8 mouse cellular contexts compared by ENCODE assay signal in the genomic region with DNA sequence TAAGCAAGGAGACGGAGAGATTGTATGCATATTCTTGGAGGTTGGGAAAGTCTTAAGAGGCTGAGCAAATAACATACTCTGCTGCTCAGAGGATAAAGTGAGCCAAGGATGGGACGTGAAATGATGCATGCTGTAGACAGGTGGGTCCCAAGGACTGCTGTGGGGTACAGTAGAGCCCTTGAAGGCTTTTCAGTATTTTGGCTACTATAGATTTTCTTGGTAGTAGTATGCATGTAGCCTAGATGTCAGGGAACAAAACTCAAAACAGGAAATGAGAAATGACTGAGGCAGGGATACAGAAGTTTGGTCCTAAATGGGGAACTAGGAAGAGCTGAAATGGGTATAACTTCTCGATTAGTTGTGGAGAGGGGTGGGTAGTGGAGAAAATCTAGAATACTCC. TPM values are rescaled to one million over a fixed set of nuclear protein-coding genes. Genes with fewer than 3 reads are reported as not detected.
DNase-seq lines count a peak whose midpoint lies in the region; ATAC-seq and TF ChIP-seq lines count a peak whose summit lies in the region.

No protein-coding gene starts in this region.

- TF ChIP-seq CTCF in embryonic fibroblast, embryonic 13.5 days (IDR thresholded peaks at IDR 0.05; ENCODE audit: borderline replicate concordance, insufficient read depth, low read length) = no peak

- H3K27me3 ChIP-seq in lung, embryonic 15.5 days = no peaks in the 10 kb centered on the region
- no peaks in the 10 kb centered on the region for H3K27me3 ChIP-seq in limb, embryonic 13.5 days
- H3K27me3 ChIP-seq in neural tube, embryonic 15.5 days (replicated peaks) = no peaks in the 10 kb centered on the region

- no peak for TF ChIP-seq POLR2A in embryonic fibroblast, embryonic 13.5 days (IDR thresholded peaks at IDR 0.05; ENCODE audit: low read depth, low read length)

- H3K9ac ChIP-seq in lung, embryonic 15.5 days = no peak overlapping the region
- peak overlapping the region; percentile 96 for H3K9ac ChIP-seq in limb, embryonic 13.5 days
- 0 out of 2 replicates have a peak overlapping the region, but pooled peaks have one; percentile 5 for H3K9ac ChIP-seq in neural tube, embryonic 15.5 days (replicated peaks)

- peak overlapping the region; percentile 71 for H3K4me2 ChIP-seq in lung, embryonic 15.5 days
- peak overlapping the region; percentile 81 for H3K4me2 ChIP-seq in limb, embryonic 13.5 days (replicated peaks)
- peak overlapping the region; percentile 76 for H3K4me2 ChIP-seq in neural tube, embryonic 15.5 days

- 26% methylated on average over 3 of the region's 3 CpGs for whole genome bisulfite sequencing in lung, embryonic 15.5 days
- 49% methylated on average over 3 of the region's 3 CpGs for WGBS in limb, embryonic 13.5 days
- WGBS in neural tube, embryonic 15.5 days = 62% methylated on average over 3 of the region's 3 CpGs

- DNase-seq in lung, postnatal 14 days = no peak
- no peak for DNase-seq in adrenal gland, postnatal 25 days
- no peak for DNase-seq in layer of hippocampus, adult 9-10 months (ENCODE audit: low spot score)

- peaks cover 7% of the 10 kb centered on the region; the same call in 1 of the 2 replicates for H3K36me3 ChIP-seq in lung, embryonic 15.5 days
- H3K36me3 ChIP-seq in limb, embryonic 13.5 days = 0 out of 2 replicates have a peak, but pooled peaks cover 9% of the 10 kb centered on the region
- no peaks in the 10 kb centered on the region for H3K36me3 ChIP-seq in neural tube, embryonic 15.5 days

- ATAC-seq in lung, embryonic 15.5 days (ENCODE audit: borderline replicate concordance, extremely low read depth, low FRiP score, low TSS enrichment) = no peak
- ATAC-seq in limb, embryonic 13.5 days (ENCODE audit: low FRiP score, low read depth) = no peak
- ATAC-seq in neural tube, embryonic 15.5 days (ENCODE audit: low FRiP score) = no peak
- no peak for ATAC-seq in erythroid progenitor cell, adult 5-6 weeks (replicated peaks; ENCODE audit: low FRiP score, poor library complexity, severe bottlenecking)

- no peak overlapping the region for H3K27ac ChIP-seq in lung, embryonic 15.5 days
- no peak overlapping the region for H3K27ac ChIP-seq in embryonic fibroblast, embryonic 13.5 days (ENCODE audit: insufficient read depth, low read length)
- no peak overlapping the region for H3K27ac ChIP-seq in limb, embryonic 13.5 days
- no peak overlapping the region for H3K27ac ChIP-seq in neural tube, embryonic 15.5 days (replicated peaks)

- H3K9me3 ChIP-seq in lung, embryonic 15.5 days = no peaks in the 10 kb centered on the region
- no peaks in the 10 kb centered on the region for H3K9me3 ChIP-seq in limb, embryonic 13.5 days
- H3K9me3 ChIP-seq in neural tube, embryonic 15.5 days (replicated peaks) = no peaks in the 10 kb centered on the region

- H3K4me3 ChIP-seq in lung, embryonic 15.5 days = peak overlapping the region; percentile 93
- H3K4me3 ChIP-seq in embryonic fibroblast, embryonic 13.5 days (ENCODE audit: insufficient read depth, low read length) = peak overlapping the region; percentile 47
- H3K4me3 ChIP-seq in limb, embryonic 13.5 days = peak overlapping the region; percentile 92
- peak overlapping the region; percentile 95 for H3K4me3 ChIP-seq in neural tube, embryonic 15.5 days (replicated peaks)

- H3K4me1 ChIP-seq in lung, embryonic 15.5 days = peaks cover 18% of the 10 kb centered on the region; the same call in 1 of the 2 replicates
- H3K4me1 ChIP-seq in embryonic fibroblast, embryonic 13.5 days (ENCODE audit: control insufficient read depth, insufficient read depth, low read length) = peaks cover 7% of the 10 kb centered on the region; the same call in 1 of the 2 replicates
- H3K4me1 ChIP-seq in limb, embryonic 13.5 days = peaks cover 19% of the 10 kb centered on the region
- peaks cover 23% of the 10 kb centered on the region for H3K4me1 ChIP-seq in neural tube, embryonic 15.5 days

RNA-seq across cellular contexts. Expression of gene Mia2, which starts 36.9 kb away (rescaled TPM):
- polyA plus RNA-seq in lung, embryonic 15.5 days (2015; fragmentation: Nextera tagmentation; extraction: Ambion mirVana) = 53.8 and 59.9 TPM in 2 replicates
- polyA plus RNA-seq in embryonic fibroblast, embryonic 13.5 days (2011; ENCODE audit: insufficient read length, low read depth, missing spikeins) = 72.2 and 75.9 TPM in 2 replicates
- 63.2 TPM in 2 replicates for polyA plus RNA-seq in limb, embryonic 13.5 days (2015; fragmentation: Nextera tagmentation; extraction: Ambion mirVana)
- 32.5 and 52.6 TPM in 2 replicates for polyA plus RNA-seq in neural tube, embryonic 15.5 days (2015; fragmentation: Nextera tagmentation; extraction: Ambion mirVana)
- total RNA-seq in erythroid progenitor cell, adult 5-6 weeks (2015; ENCODE audit: low replicate concordance) = 89.4 and 98.9 TPM in 2 replicates
- 138 and 233 TPM in 2 replicates for total RNA-seq in erythroid progenitor cell, adult 5-6 weeks (2017; ENCODE audit: low replicate concordance)
- total RNA-seq in adrenal gland, postnatal 25 days (2021) = 165 and 173 TPM in 2 replicates
